Mouse (Mus musculus) spleen, postnatal 14 days (tissue): Measurements from ENCODE around the gene Plekhg2.

ENCODE experiments used
- DNase-seq, 2 experiments: peaks; one replicate each; pipeline ENCODE4 v3.0.0; 2021 to 2022; ENCODE audit warnings: low spot score in 2 of 2

Plekhg2 gene

GRCm38 (mm10) chr7:28335471-28335870, 36.9 kb downstream of the Plekhg2 start:
- DNase-seq, result no peak

GRCm38 (mm10) chr7:28334534-28334933, 37.9 kb downstream of the Plekhg2 start:
- DNase-seq, result no peak

- no peak for DNase-seq
These were observed 44.1 kb downstream of the Plekhg2 start for GRCm38 (mm10) chr7:28328260-28328659.

GRCm38 (mm10) chr7:28326457-28326856, 45.9 kb downstream of the Plekhg2 start:
- no peak for DNase-seq

- DNase-seq, result no peak
These were observed 47.1 kb downstream of the Plekhg2 start for GRCm38 (mm10) chr7:28325293-28325692.

- DNase-seq, result no peak
These were observed 50.3 kb downstream of the Plekhg2 start for GRCm38 (mm10) chr7:28321974-28322720.

- DNase-seq, result no peak
These were observed 53.7 kb downstream of the Plekhg2 start for GRCm38 (mm10) chr7:28318714-28319113.

- DNase-seq, result no peak
These were observed 54.4 kb downstream of the Plekhg2 start for GRCm38 (mm10) chr7:28318036-28318435.

- peak; percentile 96 to 98 for DNase-seq
These were observed 60.4 kb downstream of the Plekhg2 start, which contains the start of gene Timm50 for GRCm38 (mm10) chr7:28311926-28312543. Gene Timm50 (minus strand): TSS chr7:28312072.

GRCm38 (mm10) chr7:28311151-28311925, 61.1 kb downstream of the Plekhg2 start:
- no peak for DNase-seq

- DNase-seq, result no peak
These were observed 62.7 kb downstream of the Plekhg2 start for GRCm38 (mm10) chr7:28309737-28310136.
